In the genomic region with DNA sequence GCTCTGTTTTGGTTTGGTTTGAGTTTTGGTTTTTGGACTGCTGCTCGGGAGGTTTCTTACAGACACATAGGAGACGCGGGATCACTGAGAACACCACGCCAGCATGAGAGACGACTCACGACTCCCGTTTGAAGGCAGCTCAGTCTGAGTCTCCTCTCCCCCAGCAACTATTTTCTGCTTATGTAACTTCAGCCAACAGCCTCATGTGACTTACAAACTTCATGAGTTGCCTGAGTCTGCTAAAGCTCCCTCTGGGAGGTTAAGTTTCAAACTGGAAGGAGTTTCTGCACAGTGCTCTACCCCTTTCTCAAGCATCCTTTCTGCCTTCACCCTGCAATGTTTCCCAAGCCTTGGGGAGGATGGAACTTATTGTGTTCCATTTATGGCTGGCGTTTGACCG, we compare ENCODE assay signal across 22 mouse cellular contexts. TPM values are rescaled to one million over a fixed set of nuclear protein-coding genes. Genes with fewer than 3 reads are reported as not detected.
"Had no signal": no experiment of that assay in that cellular context is flagged by ENCODE, and none has a peak within 500 bp of the region (broad histone marks: within the 10 kb centered on the region; RNA-seq: fewer than 3 reads in every experiment).

No protein-coding gene starts in this region.

- H3K4me3 ChIP-seq: limb, embryonic 15.5 days; liver, embryonic 12.5 days; megakaryocyte, embryonic 14.5 days; midbrain, embryonic 15.5 days; neural tube, embryonic 12.5 days; stomach, embryonic 15.5 days had no signal

- DNase-seq: layer of hippocampus, adult 9-11 months; layer of hippocampus, postnatal 36 days; lung, embryonic 14.5 days; lung, postnatal 10 days; lung, postnatal 4 days; retina, postnatal 1 day; right cerebral cortex, postnatal 4 days; thymus, postnatal 4 days had no signal

- H3K27ac ChIP-seq: kidney, postnatal 0 days; limb, embryonic 15.5 days; liver, embryonic 12.5 days; midbrain, embryonic 15.5 days; neural tube, embryonic 12.5 days; stomach, embryonic 15.5 days had no signal

- H3K9ac ChIP-seq: limb, embryonic 15.5 days; liver, embryonic 12.5 days; lung, embryonic 14.5 days; midbrain, embryonic 15.5 days; neural tube, embryonic 12.5 days; stomach, embryonic 15.5 days had no signal

- H3K27me3 ChIP-seq: limb, embryonic 15.5 days; liver, embryonic 12.5 days; stomach, embryonic 15.5 days had no signal

- H3K36me3 ChIP-seq: limb, embryonic 15.5 days; liver, embryonic 12.5 days; midbrain, embryonic 15.5 days; neural tube, embryonic 12.5 days; stomach, embryonic 15.5 days had no signal

RNA-seq across cellular contexts. Expression of a gene that starts 3.1 kb away (rescaled TPM):
- total RNA-seq: monocyte, adult 5-6 weeks had no signal

RNA-seq across cellular contexts. Expression of a gene that starts 44.8 kb away (rescaled TPM):
- total RNA-seq: layer of hippocampus, adult 18-20 months; layer of hippocampus, postnatal 36 days; left cerebral cortex, postnatal 25 days; monocyte, adult 5-6 weeks; neutrophil, adult 5-6 weeks had no signal
- polyA plus RNA-seq: limb, embryonic 11.5 days; liver, embryonic 12.5 days; lung, embryonic 14.5 days; midbrain, embryonic 11.5 days; midbrain, embryonic 15.5 days; neural tube, embryonic 12.5 days; testis, adult 2 months had no signal
